Mouse (Mus musculus) liver (tissue): ENCODE measurements around the gene Raph1.
"Not testable (repeated sequence)": the region's sequence is repeated elsewhere in the genome, so short reads cannot be mapped to it uniquely, and the experiment has no call there.

Experiments
- DNase-seq: peaks from one replicate; pipeline ENCODE4 v3.0.0-alpha.2; 2020; ENCODE audit warnings: mixed read lengths

Gene Raph1

DNA sequence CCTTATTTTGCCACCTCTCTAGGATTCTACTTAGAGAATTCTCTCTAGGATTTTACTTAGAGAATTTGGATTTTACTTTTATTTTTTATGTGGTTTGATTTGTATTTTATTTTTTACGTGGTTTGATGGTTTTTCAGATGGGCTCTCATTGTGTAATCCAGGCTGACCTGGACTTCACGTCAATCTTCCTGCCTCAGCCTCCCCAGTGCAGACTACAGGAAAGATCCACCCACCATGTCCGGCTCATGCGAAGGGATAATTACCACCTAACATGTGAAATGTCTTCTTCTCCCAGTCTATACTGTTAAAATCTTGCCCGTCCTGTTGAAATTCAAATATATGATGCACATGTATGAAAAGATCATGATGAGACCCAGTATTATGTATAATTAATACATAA is 2.2 kb downstream of the Raph1 start:
- DNase-seq: no peak

DNA sequence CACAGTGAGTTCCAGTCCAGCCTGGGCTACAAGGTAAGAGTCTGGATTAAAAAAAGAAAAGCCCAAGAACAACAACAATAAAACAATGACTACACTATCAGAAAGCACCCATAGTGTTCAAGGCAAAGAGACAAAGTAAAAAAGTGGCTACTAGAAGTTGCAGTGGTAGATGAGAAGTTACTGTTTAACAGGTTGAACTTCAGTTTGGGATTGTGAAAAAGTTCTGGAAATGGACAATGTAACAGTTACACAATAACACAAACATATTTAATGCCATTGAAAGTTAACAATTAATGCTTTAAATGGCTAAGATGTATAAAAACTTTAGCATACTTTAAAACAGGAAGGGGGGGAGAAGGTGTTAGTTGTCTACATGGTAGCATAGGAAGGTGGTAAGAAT is 3.9 kb downstream of the Raph1 start:
- DNase-seq: no peak

DNA sequence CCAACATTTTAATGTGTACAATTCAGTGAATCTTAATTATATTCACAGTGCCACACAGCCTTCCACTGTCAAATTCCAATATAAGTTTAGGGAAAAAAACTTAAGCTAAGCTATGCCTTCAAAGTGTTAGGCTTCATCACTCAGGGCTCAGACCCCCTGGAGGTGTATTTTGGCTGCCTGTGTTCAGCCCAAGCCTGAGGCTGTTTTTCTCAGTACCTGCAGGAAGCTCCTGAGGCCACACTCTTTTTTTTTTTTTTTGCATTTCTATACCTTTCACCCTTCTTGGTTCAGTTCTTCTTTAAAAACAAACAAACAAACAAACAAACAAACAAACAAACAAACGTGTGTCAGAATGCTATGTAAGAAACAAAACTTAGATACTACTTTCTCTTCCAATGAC is 23.2 kb downstream of the Raph1 start:
- no peak for DNase-seq

DNA sequence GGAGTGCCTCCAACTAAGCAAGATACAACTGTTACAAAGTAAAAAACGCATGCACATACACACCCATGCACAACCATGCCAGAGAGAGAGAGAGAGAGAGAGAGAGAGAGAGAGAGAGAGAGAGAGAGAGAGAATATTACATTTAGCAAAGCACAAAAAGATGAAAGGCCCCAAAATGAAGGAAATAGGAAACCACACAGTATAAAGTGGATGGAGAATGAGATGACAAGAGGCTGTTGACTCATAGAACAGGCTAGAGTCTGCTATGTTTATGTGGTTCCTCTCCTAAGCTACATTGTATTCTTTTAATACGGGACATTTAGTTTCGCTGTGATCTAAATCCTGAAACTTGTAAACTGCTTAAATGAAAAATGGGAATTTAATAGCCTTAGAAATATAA is 27.6 kb downstream of the Raph1 start:
- no peak for DNase-seq

DNA sequence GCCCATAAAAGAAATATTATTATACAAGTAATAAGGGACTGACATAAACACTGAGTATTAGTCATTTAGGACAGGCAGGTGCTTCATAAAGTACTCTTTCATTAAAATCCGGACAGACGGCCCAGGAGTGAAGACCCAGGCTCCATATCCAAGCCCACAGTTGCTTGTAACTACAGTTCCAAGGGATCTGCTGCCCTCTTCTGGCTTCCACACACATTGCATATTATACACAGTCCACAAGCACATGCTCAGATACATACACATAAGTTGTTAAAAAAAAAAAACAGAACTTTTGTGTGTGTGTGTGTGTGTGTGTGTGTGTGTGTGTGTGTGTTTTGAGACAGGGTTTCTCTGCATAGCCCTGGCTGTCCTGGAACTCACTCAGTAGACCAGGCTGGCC is 32.0 kb downstream of the Raph1 start:
- peak; percentile 39 for DNase-seq

DNA sequence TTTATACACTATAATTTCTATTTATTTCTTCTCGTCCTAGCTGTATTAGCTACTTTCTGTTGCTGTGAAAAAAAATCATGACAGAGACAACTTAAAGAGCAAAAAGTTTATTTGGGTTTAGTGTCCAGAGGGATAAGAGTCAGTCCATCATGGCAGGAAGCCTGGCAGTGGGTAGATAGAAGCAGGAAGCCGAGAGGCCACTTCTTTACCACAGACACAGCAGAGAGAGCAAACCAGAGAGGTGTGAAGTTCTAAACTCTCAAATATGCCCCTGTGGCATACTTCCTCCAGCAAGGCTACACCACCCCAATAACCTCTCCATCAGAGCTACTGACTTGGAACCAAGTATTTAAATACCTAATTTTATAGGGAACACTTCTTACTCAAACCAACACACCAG is 36.3 kb downstream of the Raph1 start:
- no peak for DNase-seq

DNA sequence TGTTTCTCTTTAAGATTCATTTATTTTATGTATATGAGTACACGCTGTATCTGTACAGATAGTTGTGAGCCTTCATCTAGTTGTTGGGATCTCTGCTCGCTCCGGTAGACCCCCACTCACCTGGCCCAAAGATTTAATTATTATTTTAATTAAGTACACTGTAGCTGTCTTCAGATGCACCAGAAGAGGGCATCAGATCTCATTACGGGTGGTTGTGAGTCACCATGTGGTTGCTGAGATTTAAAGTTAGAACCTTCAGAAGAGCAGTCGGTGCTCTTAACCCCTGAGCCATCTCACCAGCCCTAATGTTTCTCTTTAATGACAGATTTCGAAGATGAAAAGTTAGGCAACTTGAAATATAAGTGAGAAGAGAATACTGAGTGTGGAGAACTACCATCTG is 36.8 kb downstream of the Raph1 start:
- no peak for DNase-seq

DNA sequence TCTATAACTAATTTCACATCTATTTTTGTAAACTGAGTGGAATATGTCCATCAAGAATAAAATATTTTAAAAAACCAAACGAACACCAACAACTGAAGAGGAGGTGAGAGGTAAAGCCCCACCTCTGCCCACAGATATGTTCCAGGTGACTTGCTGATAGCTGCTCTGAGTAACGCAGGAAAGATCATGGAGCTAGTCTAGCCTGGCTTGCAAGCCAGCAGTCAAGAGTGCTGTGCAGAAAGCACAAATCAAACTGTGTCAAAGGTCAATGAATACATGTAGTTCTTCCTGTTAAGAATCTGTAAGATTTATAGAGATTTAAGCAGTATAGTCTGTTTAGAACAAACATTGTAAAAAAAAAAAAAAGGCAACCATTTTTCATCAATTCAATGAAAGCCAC is 56.3 kb downstream of the Raph1 start:
- no peak for DNase-seq

DNA sequence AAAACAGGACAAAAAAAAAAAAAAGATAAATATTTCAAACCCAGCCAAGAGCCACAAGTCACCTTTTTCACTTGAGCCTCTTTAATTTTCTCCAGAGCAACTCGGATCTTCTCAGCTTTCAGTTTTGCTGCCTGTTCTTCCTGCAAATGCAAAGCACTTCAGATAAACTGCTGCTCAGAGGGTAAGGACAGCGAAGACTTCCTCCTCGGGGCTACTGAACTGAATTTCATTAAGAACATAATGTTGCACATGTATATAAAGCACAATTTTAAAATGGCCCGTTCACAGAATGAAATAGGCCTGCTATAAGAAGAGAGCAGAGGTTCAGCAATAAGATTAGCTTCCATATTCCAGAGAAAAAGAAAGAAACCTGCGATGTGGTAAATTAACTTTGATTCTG is 63.4 kb downstream of the Raph1 start:
- no peak for DNase-seq

DNA sequence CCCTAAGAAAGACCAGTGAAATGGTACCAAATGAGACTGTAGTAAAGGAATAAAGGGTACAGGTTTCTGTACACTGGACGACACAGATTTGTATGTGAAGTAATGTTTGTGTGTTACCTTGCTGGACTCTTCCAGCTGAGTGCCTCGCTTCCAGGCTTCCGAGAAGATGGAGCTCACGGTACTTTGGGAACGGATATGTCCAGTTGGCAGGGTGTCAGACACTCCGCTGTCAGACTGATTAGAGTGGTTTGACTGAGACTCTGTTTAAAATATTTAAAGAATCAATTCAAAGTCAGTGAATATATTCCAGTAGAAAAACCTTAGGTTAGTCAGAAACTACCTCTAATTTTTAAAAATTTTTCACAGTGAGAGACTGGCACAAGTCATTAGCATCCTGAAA is 73.5 kb downstream of the Raph1 start:
- DNase-seq: no peak

DNA sequence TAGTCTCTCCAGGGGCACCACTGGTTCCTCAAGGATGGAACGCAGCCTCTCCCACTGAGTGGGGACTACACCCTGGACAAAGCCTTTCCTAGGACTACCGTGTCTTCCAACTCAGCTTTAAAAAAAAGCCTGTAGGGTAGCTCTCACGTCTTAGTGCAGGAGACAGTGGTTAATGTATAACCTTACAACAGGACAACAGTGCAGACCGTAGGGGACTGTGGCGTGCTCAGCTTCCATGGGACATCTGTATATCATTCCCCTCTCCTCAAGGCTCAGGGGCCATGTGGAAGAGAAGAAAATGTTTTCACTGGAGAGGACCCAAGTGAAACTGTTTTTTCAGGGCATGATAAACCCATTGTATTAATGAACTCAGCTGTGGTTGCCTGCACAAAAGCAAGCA is 74.5 kb downstream of the Raph1 start:
- DNase-seq: no peak

DNA sequence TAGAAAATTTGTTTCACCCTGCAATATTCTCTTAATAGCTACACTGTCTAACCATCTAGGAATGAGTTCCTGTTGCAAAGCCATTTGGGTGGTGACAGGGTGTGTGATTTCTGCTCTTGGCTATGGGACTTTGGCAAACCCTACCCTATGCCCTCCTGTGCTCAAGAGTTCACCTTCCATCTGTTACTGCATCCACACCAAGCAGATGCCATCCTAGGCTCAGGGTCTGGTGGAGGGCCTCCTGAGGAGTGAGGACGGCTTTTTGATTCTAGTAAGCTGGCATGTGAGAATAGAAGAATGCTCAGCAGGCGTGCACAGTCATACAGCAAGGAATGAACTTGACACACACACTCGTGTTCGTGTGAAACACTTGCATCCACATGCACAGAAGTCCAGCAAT is 76.4 kb downstream of the Raph1 start:
- DNase-seq: no peak

DNA sequence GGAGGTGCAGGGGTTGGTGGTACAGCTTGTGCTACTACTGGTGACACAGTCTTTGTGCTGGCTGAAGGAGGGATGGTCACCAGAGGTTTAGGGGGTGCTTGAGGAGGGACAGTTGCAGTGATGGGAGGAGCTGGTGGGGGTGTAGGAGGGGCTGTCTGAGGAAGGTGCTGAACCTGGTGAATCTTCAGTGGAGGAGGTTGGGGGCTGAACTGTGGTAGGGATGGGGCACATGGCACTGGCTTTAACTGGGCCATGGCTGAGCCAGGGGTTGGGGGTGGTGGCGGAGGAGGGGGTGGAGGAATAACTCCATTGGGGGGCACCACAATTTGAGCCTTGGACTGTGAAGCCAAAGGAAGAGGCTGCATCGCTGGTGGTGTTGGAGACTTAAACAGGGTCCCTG is 77.2 kb downstream of the Raph1 start:
- DNase-seq: no peak

DNA sequence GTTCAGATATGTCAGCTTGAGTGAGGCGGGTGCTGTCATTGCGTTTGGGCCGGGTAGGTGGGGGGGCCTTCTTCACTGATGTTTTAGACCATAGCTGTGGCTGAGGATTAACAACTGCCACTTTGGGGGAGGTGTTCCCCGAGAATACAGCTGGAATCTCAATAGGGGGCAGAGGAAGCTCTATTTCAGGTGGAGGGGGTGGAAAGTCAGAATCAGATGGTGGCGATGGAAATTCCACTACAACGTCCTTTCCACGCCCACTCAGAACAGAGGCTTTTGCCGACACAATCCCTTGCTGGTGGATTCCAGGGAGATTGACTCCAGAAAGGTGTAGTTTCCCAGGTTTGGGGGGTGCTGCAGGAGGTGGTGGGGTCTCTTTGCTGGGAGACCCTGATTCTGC is 78.3 kb downstream of the Raph1 start:
- no peak for DNase-seq

DNA sequence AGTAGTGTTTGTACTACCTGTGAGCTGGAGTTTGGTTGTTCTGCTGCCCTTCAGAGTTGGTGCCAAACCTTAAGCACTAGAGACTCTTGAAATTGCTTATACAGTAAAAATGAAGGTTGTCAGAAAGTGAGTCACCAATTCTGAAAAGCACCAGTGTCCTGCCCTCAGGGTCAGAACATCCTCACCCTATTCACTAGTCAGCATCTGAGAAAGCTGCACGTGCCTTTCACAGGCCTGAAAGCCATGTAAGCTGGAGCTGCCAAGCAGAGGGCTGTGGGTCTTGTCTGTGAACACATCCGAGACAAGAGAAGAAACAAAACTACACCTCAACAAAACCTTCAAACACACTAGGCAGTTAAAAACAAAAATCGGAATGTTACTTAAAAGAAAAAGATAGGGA is 81.3 kb downstream of the Raph1 start:
- no peak for DNase-seq

DNA sequence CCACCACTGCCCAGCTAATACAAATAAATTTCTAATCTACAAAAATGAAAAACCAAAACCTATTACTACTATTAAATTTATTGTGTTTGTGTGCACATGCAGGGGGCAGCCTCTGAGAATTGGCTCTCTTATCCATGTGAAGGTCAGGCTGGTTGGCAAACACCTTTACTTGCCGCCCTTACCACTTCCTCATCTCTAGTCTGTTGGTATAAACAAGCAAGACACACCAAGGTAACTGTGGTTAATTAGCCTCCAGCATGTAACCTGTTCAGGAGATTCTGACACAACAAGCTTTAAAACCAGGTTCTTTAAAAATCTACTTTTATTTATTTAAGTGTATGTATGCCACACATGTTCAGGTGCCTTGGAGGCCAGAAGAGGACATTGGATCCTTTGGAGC is 84.0 kb downstream of the Raph1 start:
- no peak for DNase-seq

DNA sequence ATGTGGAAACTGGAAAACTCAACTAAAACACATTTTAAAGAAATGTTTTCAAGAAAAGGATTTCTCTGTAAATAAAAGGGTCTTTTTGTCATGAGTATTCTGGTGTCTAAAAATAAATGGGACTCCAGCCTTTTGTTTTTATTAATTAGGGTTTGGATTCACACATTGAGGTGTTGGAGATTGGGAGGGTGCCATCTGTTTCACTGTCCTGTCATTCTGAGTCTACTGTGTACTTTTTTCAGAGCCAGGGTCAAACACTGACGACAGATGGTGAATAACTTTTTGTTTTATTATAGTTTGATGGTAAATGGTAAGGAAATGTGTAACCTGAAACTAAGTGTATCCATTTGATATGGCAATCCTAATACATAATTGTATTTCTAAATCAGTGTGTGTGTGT is 85.3 kb downstream of the Raph1 start:
- no peak for DNase-seq

DNA sequence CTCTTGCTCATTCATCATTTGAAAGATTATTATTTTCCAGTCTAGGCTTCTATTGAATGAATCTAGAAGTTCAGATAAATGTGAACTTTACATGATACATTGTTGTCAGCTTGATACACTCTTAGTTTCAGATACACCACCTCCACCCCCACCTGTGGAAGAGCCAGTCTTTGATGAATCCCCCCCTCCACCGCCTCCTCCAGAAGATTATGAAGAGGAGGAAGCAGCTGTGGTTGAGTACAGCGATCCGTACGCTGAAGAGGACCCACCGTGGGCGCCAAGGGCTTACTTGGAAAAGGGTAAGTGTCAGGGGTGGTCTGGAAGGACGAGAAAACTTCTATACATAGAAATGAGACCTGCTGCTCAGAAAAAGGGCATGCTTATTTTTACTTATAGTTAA is 96.4 kb downstream of the Raph1 start:
- no peak for DNase-seq

DNA sequence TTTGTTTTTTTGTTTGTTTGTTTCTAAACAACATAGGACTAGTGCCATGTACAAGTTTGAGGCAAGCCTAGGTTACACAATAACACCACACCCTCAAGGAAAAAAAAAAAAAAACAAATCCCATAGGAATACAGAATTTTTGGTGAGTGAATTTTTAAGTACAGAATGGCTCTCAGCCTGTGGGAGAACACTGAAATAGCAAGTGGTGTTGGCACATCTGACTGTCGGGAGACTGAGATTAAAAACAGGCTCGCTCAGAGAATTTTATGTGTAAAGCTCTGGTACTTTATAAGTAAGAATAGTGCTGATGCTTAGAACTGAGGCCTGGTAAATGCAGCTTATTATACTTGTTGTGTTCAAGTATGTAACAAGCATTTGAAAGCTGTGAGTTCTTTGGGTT is 97.4 kb downstream of the Raph1 start:
- no peak for DNase-seq

DNA sequence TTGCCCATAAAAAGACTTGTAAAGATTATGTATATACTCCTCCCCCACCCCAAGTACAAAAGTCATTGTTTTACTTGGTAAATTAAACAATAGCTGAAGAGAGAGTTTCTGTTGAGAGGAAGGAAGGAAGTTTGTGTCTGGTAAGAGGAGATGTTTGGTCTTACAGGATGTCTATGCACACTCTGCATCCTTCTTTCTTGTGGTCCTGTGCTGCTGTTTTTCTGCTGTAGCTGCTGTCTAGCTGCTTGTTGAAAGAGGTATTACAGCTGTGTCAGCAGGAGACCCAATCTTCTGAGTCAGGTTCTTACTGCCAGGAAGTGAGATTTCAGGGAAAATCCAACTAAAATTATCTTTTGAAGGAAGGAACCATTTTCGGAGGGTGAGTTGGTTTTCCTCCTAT is 106.3 kb downstream of the Raph1 start:
- no peak for DNase-seq

DNA sequence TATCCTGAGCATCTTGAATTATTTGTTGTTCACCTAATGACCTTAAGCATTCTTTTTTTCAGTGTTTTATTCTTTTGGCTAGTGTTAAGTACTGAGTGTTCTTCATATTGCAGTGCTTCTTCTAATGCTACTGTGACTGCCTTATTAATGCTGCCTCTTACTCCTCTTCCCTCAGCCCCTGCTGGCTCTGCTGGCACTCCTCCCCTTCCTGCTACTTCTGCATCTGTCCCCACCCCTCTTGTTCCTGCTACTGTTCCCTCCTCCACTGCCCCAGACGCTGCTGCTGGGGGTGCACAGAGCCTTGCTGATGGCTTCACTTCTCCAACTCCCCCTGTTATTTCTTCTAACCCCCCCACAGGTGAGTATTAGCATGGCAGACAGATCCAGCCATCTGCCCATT is 117.0 kb downstream of the Raph1 start:
- peak; percentile 4 for DNase-seq

DNA sequence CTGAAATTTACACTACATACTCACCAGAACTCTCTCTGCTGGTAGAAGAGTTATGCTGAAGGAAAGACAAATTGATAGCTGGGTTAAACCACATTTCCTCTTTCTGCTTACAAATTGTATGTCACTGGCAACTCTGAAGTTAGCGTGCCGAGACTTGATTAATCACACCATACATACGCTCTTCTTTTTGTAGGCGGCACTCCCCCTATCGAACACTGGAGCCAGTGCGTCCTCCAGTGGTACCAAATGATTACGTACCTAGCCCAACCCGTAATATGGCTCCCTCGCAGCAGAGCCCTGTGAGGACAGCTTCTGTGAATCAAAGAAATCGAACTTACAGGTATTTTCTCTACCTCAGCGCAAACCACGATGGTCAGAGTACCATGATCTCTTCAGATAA is 119.8 kb downstream of the Raph1 start:
- peak; percentile 18 for DNase-seq

DNA sequence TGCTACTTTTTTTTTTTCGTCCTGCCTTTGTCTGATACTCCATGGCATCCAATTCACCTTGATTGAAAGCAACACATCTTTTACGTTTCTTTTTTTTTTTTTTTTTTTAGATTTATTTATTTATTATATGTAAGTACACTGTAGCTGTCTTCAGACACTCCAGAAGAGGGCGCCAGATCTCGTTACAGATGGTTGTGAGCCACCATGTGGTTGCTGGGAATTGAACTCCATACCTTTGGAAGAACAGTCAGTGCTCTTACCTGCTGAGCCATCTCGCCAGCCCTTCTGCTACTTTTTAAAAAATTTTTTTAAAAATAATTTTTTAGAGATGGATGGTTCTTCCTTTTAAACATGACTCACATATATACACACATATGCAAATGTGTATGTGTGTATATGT is 125.5 kb downstream of the Raph1 start:
- DNase-seq: not testable (repeated sequence)

DNA sequence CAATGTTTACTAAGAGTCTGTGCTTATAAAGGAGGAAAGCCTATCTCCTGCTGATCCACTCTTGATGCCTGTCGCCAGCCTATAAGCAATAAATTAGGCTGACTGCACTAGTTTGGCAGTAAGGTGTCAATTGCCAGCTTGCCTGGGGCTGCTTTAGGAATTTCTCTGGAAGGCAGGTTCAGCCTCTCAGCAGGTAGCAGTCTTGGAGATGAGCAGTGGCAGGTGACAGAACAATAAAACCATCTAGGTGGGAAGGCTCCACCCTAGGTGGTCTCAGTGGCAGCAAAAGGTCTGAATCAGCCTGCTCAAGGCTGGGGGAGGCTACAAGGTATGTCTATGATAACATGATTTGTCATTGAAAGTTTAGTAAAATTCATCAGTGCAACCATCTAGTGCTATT is 134.4 kb downstream of the Raph1 start:
- DNase-seq: no peak
